Mouse (Mus musculus): ENCODE measurements around the gene Uso1. TPM values are rescaled to one million over a fixed set of nuclear protein-coding genes. Genes with fewer than 3 reads are reported as not detected.

The Uso1 gene
- 42.9 and 46.5 TPM in 2 replicates for polyA plus RNA-seq (2015; fragmentation: Nextera tagmentation; extraction: Ambion mirVana)

DNA sequence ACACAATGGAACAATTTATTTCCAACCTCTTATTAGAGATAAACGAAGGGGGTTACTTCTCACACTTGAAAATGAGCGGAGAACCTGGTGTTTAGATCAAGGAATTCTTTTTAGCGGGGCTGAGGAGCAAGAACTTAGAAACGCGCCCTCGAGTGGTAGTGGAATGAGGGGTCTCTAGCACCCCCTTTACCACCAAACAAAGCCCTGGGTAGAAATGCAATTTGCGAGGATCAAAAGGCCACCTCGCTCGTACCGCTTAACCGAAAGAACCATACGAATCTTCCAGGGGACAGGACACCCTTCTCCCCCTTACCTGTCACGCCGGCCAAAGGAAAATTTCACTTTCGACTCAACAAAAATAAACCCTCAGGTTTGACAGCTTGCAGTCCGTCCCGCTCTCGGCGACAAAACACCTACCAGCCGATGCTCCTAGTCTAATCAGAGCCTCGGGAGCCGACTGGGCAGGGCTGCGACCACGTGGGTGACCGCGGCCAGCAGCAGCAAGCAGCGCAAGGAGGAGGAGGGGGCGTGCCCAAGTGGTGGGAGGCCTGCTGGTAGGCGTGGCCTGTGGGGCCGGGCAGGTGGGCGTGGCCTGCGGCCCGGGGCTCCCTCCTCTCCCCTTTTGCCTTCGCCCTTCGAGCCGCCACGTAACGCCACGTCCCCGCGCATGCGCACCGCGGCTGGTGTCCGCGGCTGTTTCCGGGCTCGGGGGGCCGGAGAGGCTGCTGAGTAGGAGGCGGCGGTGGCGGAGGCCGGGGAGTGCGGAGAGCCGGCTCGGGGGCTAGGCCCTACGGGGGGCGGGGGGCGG, at the start of gene Uso1:
TSS of gene Uso1 (plus strand) at position 700 of the 808 bp plus-strand sequence.
- peak within 1 kb of the TSS; percentile 79 for H3K4me2 ChIP-seq
- 1% methylated on average over 57 of the region's 59 CpGs for WGBS

DNA sequence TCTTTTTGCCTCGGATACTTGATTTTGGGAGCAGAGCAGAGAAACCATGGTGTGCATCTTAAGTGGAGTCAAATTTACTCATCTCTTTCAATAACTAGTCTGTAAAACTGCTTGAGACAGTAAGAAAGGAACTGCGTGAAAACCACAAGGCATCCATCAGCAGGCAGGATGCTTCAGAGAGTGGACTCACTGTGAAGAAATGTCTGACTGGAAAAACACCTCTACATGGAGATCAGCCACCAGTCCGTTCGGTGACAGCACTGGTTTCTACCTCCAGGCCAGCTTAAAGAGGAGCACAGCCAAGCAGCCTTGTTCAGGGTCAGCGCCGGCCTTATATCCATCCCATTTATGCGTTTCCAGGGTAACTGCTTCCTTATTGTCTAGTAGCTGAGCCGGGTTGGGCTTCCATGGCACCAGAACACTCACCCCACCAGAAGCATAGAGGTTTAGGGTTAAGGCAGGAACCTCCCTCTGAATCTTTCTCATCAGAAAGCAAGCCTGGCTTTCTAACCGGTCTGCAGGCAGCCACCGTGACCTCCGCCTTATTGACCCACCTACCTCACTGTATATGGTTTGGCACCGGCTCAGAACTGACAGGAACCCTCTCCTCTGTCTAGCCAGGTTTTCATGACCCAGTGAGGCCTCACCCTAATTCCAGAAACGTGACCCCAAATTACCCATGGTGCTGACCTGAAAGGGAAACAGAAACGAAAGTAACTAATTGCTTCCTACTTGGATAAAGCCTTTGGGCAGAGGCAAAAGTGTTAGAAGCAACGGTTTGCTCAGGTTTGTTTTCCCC, 44.3 kb upstream of the Uso1 start:
- Histone ChIP-seq H3K9ac (no peak overlapping the region), H3K4me3 (replicated peaks) (no peak overlapping the region), H3K4me1 (peaks cover 12% of the 10 kb centered on the region), H3K4me2 (no peak overlapping the region), H3K36me3 (no peaks in the 10 kb centered on the region), H3K27ac (no peak overlapping the region), H3K9me3 (replicated peaks) (no peaks in the 10 kb centered on the region), H3K27me3 (no peaks in the 10 kb centered on the region)
- 54% methylated on average over 15 of the region's 15 CpGs for WGBS
- ATAC-seq (replicated peaks; ENCODE audit: low FRiP score): no peak

More for the DNA sequence above, at the start of gene Uso1:
- Histone ChIP-seq H3K9me3 (replicated peaks) (no peaks in the 10 kb centered on the region), H3K4me1 (peaks cover 22% of the 10 kb centered on the region), H3K9ac (peak within 1 kb of the TSS; percentile 86), H3K4me3 (replicated peaks) (peak within 1 kb of the TSS; percentile 91), H3K27me3 (no peaks in the 10 kb centered on the region), H3K36me3 (no peaks in the 10 kb centered on the region), H3K27ac (peak within 1 kb of the TSS; percentile 82)
- ATAC-seq (replicated peaks; ENCODE audit: low FRiP score): peak; percentile 98

DNA sequence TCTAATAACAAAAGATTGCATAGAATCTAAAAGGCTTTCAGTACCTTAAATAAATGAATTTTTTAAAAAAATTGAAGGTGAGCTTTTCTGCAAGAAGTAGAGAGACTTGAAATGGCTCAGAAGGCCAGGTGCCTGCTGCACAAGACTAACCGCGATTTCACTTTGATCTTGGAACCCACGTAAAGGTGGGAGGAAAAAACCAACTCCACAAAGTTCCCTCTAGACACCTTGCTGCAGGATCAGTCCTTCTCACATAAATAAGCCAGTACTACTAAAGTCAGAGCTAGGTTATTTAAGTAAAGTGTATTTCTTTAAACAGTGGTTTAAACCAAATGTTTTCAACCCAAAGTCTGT, 43.7 kb upstream of the Uso1 start:
- Histone ChIP-seq H3K4me3 (replicated peaks) (no peak overlapping the region), H3K9ac (no peak overlapping the region), H3K27me3 (no peaks in the 10 kb centered on the region), H3K27ac (no peak overlapping the region), H3K9me3 (replicated peaks) (no peaks in the 10 kb centered on the region), H3K36me3 (no peaks in the 10 kb centered on the region), H3K4me1 (peaks cover 16% of the 10 kb centered on the region), H3K4me2 (no peak overlapping the region)
- 62% methylated on average over 3 of the region's 3 CpGs for WGBS
- ATAC-seq (replicated peaks; ENCODE audit: low FRiP score): no peak

DNA sequence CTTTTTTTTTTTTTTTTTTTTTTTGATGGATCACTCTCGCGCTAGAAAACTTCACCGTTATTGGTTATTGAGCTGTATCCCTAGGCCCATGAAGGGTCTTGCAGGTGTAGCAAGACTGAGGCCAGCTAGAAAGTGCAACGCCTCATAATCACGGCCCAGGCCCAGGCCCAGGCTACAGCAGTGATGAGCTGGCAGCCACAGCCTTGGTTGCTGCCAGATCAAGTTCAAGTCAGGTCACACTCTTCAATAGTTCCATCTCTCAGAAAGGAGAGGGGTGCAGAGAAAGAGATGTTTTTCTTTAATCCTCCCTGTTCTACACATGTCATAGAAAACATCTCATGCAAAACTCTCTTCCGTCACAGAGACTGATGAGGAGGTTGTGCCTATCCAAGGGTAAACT, 41.0 kb upstream of the Uso1 start:
- Histone ChIP-seq H3K9me3 (replicated peaks) (no peaks in the 10 kb centered on the region), H3K27ac (no peak overlapping the region), H3K9ac (no peak overlapping the region), H3K27me3 (no peaks in the 10 kb centered on the region), H3K4me1 (peaks cover 16% of the 10 kb centered on the region), H3K4me3 (replicated peaks) (no peak overlapping the region), H3K4me2 (no peak overlapping the region), H3K36me3 (no peaks in the 10 kb centered on the region)
- WGBS: 89% methylated on average over 6 of the region's 6 CpGs
- peak; percentile 25; the same call in 1 of the 2 replicates for ATAC-seq (replicated peaks; ENCODE audit: low FRiP score)

DNA sequence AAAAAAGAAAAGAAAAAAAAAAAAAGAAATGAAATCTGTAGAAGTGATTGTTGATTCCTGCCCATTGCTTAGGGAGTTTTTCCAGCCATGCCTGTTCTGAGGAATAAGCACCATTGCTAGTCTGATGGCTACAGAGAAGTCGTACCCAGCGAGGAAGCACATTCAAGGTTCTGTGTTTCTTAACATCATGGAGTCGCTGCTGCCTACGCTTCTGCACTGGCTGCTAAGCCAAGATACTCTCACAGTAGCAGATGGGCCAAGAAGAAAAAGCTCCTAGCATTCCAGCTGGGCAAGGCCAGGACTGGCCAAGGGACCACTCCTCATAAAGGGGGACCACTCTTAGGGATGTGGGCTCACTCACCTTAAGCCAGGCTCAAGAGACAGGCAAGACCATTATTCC, 40.0 kb upstream of the Uso1 start:
- ATAC-seq (replicated peaks; ENCODE audit: low FRiP score): no peak
- Histone ChIP-seq H3K4me2 (no peak overlapping the region), H3K4me3 (replicated peaks) (no peak overlapping the region), H3K9me3 (replicated peaks) (no peaks in the 10 kb centered on the region), H3K9ac (no peak overlapping the region), H3K36me3 (no peaks in the 10 kb centered on the region), H3K27ac (no peak overlapping the region), H3K4me1 (peaks cover 17% of the 10 kb centered on the region), H3K27me3 (no peaks in the 10 kb centered on the region)
- WGBS: 85% methylated on average over 4 of the region's 4 CpGs

DNA sequence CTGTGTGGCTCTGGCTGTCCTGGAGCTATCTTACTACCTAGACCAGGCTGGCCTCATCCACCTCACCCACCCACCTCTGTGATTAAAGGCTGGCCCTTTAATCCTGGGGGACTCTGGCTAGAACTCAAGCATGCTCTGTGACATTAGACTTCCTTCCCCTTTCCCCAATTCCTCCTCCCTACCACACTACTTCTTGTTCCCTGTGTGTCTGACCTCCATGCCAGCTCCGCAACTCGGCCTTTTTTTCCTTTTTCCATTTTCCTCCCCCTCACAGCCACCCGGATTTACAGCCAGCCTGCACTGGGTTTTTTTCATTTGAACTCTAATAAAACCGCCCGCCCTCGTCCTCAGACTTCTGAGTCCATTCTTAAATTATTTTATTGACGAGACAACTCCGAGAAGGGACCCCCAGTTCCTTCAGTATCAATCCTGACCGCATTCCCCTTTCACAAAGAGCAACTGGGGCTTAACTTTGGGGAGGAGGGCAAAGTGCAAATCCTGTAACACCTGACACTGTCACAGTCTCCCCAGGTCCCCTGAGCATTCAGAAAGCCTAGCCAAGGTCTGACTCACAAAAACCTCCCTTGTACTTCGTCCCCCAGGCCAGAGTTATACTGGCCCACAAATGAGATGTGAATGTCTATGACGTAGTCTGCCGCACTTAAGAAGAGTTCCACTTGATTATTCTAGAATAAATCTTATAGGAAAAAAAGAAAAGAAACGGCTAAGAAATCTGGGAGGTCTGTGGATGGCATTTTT, 39.2 kb upstream of the Uso1 start:
- WGBS: 26% methylated on average over 13 of the region's 13 CpGs
- no peak overlapping the region for H3K4me2 ChIP-seq
- H3K4me3 ChIP-seq (replicated peaks): no peak overlapping the region
- H3K36me3 ChIP-seq: no peaks in the 10 kb centered on the region
- H3K9ac ChIP-seq: no peak overlapping the region
- H3K9me3 ChIP-seq (replicated peaks): no peaks in the 10 kb centered on the region
- 0 out of 2 replicates have a peak, but pooled peaks have one; percentile 26 for ATAC-seq (replicated peaks; ENCODE audit: low FRiP score)
- H3K27me3 ChIP-seq: no peaks in the 10 kb centered on the region
- no peak overlapping the region for H3K27ac ChIP-seq
- H3K4me1 ChIP-seq: peaks cover 22% of the 10 kb centered on the region

DNA sequence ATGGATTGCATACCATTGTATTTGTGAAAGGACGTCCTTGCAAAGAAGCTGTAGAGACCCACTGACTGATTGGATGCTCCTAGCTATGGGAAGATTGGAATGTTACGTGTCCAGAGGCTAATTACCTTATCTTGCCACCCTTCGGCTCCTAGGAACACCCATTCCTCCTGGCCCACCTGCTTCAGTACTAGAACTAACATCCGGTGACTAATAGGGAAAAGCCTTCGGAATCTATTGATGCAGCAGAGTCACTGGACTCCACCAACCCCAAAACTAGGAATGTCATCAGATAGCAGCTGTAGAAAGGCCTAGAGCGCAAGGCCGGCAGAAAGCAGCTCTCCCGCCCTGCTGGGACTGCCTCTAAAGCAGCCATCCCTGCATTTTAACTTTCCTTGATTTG, 36.1 kb upstream of the Uso1 start:
- H3K9me3 ChIP-seq (replicated peaks): no peaks in the 10 kb centered on the region
- H3K36me3 ChIP-seq: no peaks in the 10 kb centered on the region
- no peaks in the 10 kb centered on the region for H3K27me3 ChIP-seq
- no peak overlapping the region for H3K9ac ChIP-seq
- H3K4me1 ChIP-seq: peaks cover 28% of the 10 kb centered on the region
- no peak for ATAC-seq (replicated peaks; ENCODE audit: low FRiP score)
- 87% methylated on average over 8 of the region's 8 CpGs for WGBS
- no peak overlapping the region for H3K4me2 ChIP-seq
- no peak overlapping the region for H3K4me3 ChIP-seq (replicated peaks)
- H3K27ac ChIP-seq: no peak overlapping the region

DNA sequence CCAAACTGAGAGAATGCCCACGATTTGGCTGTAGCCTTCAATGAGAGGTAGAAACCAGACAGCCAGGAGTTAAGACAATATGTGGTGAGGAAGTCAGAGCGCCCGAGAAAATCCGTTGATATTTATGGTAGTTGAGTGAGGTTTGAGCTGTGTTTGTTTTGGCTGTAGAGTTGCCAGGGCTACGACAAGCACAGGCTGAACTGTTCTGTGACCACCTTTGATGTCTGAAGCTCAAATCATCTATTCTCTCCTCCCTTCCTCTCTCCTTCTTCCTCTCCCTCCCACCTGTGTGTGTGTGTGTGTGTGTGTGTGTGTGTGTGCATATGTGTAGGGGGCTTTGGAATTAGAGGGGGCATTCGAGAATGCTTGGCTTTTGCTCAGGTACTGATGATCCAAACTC, 34.7 kb upstream of the Uso1 start:
- no peak overlapping the region for H3K4me2 ChIP-seq
- ATAC-seq (replicated peaks; ENCODE audit: low FRiP score): no peak
- WGBS: 27% methylated on average over 6 of the region's 6 CpGs

DNA sequence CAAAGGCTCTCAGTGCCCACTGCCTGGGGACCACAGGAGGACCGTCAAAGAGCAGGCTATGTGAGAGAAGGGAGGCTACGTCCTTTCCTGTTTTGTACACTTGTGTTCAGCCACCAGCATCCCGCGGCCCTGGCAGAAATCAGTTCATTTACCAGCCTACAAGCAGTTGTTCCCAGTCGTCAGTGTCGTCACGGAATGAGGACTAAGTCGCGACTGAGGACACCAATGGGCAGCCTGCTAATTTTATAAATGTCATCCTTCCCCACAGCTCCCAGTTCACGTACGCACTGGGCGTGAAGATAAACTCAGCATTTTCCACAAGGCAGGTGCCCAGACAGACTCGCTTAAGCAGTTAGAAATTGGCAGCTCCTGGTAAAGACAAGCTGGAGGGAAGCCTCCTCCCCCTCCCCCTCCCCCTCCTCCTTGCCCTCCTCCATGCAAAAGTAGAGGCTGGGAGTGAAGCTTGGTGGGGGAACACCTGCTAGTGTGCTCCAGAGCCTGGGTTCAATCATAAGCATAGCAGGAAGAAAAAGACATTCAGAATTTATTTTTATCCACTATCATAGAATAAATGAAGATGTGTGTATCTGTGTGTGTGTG, 33.8 kb upstream of the Uso1 start:
- no peak overlapping the region for H3K9ac ChIP-seq
- H3K36me3 ChIP-seq: no peaks in the 10 kb centered on the region
- no peak overlapping the region for H3K4me2 ChIP-seq
- peaks cover 20% of the 10 kb centered on the region; the same call in 1 of the 2 replicates for H3K4me1 ChIP-seq
- ATAC-seq (replicated peaks; ENCODE audit: low FRiP score): no peak
- H3K27me3 ChIP-seq: no peaks in the 10 kb centered on the region
- H3K9me3 ChIP-seq (replicated peaks): no peaks in the 10 kb centered on the region
- no peak overlapping the region for H3K27ac ChIP-seq
- 73% methylated on average over 13 of the region's 13 CpGs for WGBS
- H3K4me3 ChIP-seq (replicated peaks): no peak overlapping the region

More for the DNA sequence above, 34.7 kb upstream of the Uso1 start:
- Histone ChIP-seq H3K4me1 (peaks cover 28% of the 10 kb centered on the region), H3K27ac (no peak overlapping the region), H3K9ac (no peak overlapping the region), H3K27me3 (no peaks in the 10 kb centered on the region), H3K36me3 (no peaks in the 10 kb centered on the region), H3K4me3 (replicated peaks) (no peak overlapping the region), H3K9me3 (replicated peaks) (no peaks in the 10 kb centered on the region)

DNA sequence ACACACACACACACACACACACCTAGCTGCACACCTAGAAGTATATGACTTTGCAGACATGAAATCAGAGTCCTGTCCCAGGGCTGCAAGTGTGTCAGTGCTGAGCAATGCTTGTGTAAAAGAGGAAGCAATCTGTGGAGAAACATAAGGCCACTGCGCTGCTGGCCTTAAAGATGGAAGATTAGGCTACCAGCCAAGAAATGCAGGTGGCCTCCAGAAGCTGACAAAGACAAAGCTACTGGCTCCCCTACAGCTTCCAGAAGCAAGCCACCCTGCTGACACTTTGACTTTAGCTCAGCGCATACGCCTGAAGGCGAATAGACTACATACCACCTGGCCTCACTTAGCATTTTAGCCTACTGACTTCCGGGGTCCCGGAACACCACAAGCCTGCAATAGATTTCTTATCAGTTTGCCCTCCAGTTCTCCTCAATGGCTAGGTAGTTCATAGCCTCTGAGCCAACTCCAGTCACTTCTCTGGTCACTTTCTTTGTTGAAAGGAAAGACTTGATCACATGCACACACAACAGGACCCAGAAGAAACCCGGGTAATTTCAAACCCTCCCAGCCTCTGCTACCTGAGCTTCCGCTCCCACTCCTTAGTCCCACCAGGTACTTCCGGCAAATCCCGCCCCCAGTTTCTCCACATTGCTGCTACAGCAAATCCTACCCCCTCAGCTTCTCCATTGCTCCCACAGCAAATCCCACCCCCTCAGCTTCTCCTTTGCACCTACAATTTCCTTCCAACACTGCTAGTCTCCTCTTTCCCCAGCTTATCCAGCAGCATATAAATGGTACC, 31.2 kb upstream of the Uso1 start:
- 51% methylated on average over 10 of the region's 10 CpGs for WGBS
- H3K4me2 ChIP-seq: no peak overlapping the region
- 0 out of 2 replicates have a peak, but pooled peaks have one; percentile 40 for ATAC-seq (replicated peaks; ENCODE audit: low FRiP score)
- H3K4me1 ChIP-seq: peaks cover 20% of the 10 kb centered on the region; the same call in 1 of the 2 replicates
- H3K4me3 ChIP-seq (replicated peaks): no peak overlapping the region
- no peaks in the 10 kb centered on the region for H3K27me3 ChIP-seq
- no peaks in the 10 kb centered on the region for H3K36me3 ChIP-seq
- H3K9me3 ChIP-seq (replicated peaks): no peaks in the 10 kb centered on the region
- H3K27ac ChIP-seq: no peak overlapping the region
- no peak overlapping the region for H3K9ac ChIP-seq

DNA sequence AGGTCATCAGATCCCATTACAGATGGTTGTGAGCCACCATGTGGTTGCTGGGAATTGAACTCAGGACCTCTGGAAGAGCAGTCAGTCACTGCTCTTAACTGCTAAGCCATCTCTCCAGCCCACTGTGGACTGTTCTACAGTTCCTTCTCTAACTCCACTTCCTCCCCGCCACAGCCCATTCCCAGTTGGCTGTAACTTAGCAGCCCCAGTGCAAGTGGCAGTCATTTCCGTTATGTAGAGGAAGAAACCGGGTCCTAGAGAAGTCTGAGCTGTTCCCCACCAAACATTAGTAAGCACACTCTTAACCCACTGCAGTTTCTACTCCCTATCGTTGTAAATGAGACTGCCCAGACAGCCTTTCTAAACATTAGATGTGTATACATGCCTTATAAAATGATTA, 30.5 kb upstream of the Uso1 start:
- ATAC-seq (replicated peaks; ENCODE audit: low FRiP score): no peak
- Histone ChIP-seq H3K4me2 (no peak overlapping the region), H3K27me3 (no peaks in the 10 kb centered on the region), H3K4me3 (replicated peaks) (no peak overlapping the region), H3K4me1 (peaks cover 23% of the 10 kb centered on the region), H3K27ac (no peak overlapping the region), H3K9me3 (replicated peaks) (no peaks in the 10 kb centered on the region), H3K9ac (no peak overlapping the region), H3K36me3 (no peaks in the 10 kb centered on the region)
- WGBS: 84% methylated on average over 4 of the region's 4 CpGs

Data from kidney, embryonic 15.5 days (tissue).